Mouse (Mus musculus): ENCODE results near the gene Klhl12. TPM values are rescaled to one million over a fixed set of nuclear protein-coding genes. Genes with fewer than 3 reads are reported as not detected.

Gene Klhl12
- polyA plus RNA-seq, 1 experiment = 3.8 TPM

DNA sequence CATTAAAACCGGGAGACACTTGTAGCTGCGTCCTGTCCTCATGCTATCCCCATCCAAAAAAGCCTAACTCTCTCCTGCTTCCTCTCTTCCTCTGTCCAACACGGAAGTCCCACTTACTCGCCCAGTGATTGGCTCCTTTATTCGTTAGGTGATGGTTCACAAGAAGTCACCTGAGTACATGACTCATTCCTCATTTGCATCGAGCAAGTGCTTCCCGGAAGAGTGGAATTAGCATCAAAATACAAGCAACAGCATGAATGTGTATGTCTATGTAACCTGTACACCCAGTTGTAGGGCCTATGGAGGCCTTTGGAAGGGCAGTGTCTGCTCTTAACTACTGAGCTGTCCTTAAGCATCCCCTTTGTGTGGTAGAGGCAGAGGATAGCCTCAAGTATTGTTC, 36.9 kb downstream of the Klhl12 start:
- H3K4me3 ChIP-seq (ENCODE audit: insufficient read depth, low read length) = no peak overlapping the region
- no peak overlapping the region for H3K27ac ChIP-seq (ENCODE audit: insufficient read depth, low read depth, low read length)
- peaks cover 3% of the 10 kb centered on the region; the same call in 1 of the 2 replicates for H3K4me1 ChIP-seq (ENCODE audit: control insufficient read depth, insufficient read depth, low read length)
- TF ChIP-seq CTCF (IDR thresholded peaks at IDR 0.05; ENCODE audit: low read depth, low read length) (no peak), POLR2A (IDR thresholded peaks at IDR 0.05; ENCODE audit: borderline replicate concordance, low read depth, low read length) (no peak)

DNA sequence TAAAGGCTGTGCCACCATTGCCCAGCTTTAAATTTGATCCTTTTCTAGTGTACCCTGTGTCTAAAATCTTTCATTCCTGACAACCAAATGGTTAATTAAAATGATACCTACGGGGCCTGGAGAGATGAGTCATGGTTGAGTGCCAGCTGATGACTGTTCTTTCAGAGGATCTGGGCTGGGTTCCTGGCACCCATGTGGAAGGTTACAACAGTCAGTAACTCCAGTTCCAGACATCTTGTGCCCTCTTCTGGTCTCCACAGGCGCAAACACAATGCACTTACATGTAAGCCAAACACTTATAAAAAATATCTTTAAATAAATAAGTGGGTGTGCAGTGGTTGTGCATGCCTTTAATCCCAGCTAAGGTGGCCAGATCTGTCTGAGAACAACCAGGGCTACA, 38.2 kb downstream of the Klhl12 start:
- Histone ChIP-seq H3K4me1 (ENCODE audit: control insufficient read depth, insufficient read depth, low read length) (peaks cover 3% of the 10 kb centered on the region; the same call in 1 of the 2 replicates), H3K4me3 (ENCODE audit: insufficient read depth, low read length) (no peak overlapping the region), H3K27ac (ENCODE audit: insufficient read depth, low read depth, low read length) (no peak overlapping the region)
- no peak for TF ChIP-seq CTCF (IDR thresholded peaks at IDR 0.05; ENCODE audit: low read depth, low read length)
- TF ChIP-seq POLR2A (IDR thresholded peaks at IDR 0.05; ENCODE audit: borderline replicate concordance, low read depth, low read length) = no peak

DNA sequence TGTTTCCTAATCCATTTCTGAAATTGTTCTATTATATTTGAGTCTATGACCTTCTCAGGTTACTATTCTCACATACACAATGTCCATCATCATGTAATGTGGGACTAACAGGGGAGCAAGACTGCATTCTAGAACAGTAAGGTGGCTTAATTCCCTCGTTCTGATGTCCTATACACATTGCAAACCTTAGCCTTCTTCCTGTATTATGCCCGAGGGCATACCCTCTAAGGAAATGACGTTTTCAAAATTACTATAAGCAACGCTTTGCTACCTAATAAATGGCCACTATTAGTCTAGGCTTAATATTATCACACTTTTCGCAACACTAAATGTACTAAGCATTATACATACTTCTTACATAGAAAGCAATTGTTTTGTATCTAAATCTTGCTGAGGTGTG, 38.6 kb downstream of the Klhl12 start:
- Histone ChIP-seq H3K27ac (ENCODE audit: insufficient read depth, low read depth, low read length) (peak overlapping the region; percentile 74), H3K4me3 (ENCODE audit: insufficient read depth, low read length) (peak overlapping the region; percentile 77), H3K4me1 (ENCODE audit: control insufficient read depth, insufficient read depth, low read length) (peaks cover 3% of the 10 kb centered on the region; the same call in 1 of the 2 replicates)
- TF ChIP-seq POLR2A (IDR thresholded peaks at IDR 0.05; ENCODE audit: borderline replicate concordance, low read depth, low read length) (no peak), CTCF (IDR thresholded peaks at IDR 0.05; ENCODE audit: low read depth, low read length) (no peak)

DNA sequence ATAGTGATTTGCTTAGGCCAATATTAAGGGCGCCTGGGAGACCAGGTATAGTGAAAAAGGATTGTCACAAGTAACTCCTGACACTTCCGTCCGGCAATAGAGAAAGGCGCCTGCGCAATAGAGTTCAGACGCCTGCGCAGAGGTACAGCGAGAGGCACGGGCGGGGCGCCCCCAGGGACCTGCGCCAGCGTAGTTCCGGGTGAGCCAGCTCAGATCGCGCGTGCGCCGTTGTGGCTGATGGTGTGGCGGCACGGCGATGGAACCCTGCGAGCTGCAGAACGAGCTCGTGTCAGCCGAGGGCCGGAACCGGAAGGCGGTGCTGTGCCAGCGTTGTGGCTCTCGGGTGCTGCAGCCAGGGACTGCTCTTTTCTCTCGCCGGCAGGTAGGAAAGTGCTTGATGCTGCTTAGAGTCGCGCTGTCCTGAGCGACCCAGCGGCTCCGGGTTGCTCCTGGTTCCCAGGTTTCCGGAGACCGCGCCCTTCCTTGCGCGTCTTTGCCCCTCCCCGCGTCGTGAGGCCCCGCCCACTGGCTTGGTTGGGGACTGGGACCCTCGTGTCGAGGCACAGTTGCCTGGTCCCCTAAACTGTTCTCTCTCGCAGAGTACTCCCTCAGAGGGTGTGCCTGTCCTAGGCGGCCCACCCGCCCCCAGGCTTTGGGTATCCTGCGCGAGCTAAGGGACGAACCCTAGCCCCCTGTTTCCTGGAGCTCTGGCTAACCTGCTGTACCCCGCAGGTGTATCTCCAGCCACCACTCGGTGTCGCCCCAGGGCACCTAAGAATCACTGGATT, 39.3 kb downstream of the Klhl12 start, which contains the start of gene Rabif:
Gene Rabif, plus strand, starts transcription at position 221 of the 788 bp plus-strand sequence.
- Histone ChIP-seq H3K4me1 (ENCODE audit: control insufficient read depth, insufficient read depth, low read length) (peaks cover 3% of the 10 kb centered on the region; the same call in 1 of the 2 replicates), H3K4me3 (ENCODE audit: insufficient read depth, low read length) (peak within 1 kb of the TSS; percentile 77), H3K27ac (ENCODE audit: insufficient read depth, low read depth, low read length) (peak within 1 kb of the TSS; percentile 74)
- TF ChIP-seq POLR2A (IDR thresholded peaks at IDR 0.05; ENCODE audit: borderline replicate concordance, low read depth, low read length) (0 out of 2 replicates have a peak, but pooled peaks have one; percentile 6), CTCF (IDR thresholded peaks at IDR 0.05; ENCODE audit: low read depth, low read length) (no peak)

DNA sequence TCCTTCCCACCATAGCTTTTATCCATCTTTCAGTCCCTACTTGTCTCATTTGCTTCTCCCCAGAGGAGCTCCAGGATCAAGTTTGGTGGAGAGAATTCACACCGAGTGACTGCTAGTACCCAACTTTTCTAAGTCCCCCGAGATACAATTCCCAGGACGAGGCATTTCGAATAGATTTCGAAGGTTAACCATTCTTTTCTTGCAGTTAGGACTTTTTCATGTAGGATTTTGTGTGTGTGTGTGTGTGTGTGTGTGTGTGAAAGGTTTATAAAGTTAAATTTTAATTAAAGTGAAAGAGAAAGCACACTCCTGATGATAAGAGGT, 39.8 kb downstream of the Klhl12 start:
- Histone ChIP-seq H3K27ac (ENCODE audit: insufficient read depth, low read depth, low read length) (no peak overlapping the region), H3K4me3 (ENCODE audit: insufficient read depth, low read length) (peak overlapping the region; percentile 77), H3K4me1 (ENCODE audit: control insufficient read depth, insufficient read depth, low read length) (peaks cover 3% of the 10 kb centered on the region; the same call in 1 of the 2 replicates)
- TF ChIP-seq CTCF (IDR thresholded peaks at IDR 0.05; ENCODE audit: low read depth, low read length) = no peak

DNA sequence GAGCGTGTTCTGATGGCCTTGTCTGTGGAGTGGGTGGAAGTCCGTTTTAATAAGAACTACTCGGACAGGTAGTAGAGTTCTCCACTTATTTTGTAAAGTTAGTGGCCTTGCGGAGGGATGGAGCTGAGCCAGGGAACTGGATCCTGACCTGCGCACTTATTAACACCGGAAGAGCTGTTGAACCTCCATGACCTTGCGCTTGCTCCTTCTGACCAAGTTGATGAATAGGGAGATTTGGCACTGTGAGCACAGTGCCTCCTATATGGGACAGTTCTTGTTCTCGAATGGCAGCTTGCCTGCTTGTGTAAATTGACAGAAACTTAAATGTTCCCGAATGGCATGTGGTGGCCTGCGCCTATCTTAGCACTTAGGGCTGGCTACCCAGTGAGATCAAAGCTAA, 40.7 kb downstream of the Klhl12 start:
- Histone ChIP-seq H3K4me3 (ENCODE audit: insufficient read depth, low read length) (no peak overlapping the region), H3K4me1 (ENCODE audit: control insufficient read depth, insufficient read depth, low read length) (peaks cover 3% of the 10 kb centered on the region; the same call in 1 of the 2 replicates), H3K27ac (ENCODE audit: insufficient read depth, low read depth, low read length) (no peak overlapping the region)
- TF ChIP-seq POLR2A (IDR thresholded peaks at IDR 0.05; ENCODE audit: borderline replicate concordance, low read depth, low read length) = no peak
- no peak for TF ChIP-seq CTCF (IDR thresholded peaks at IDR 0.05; ENCODE audit: low read depth, low read length)

DNA sequence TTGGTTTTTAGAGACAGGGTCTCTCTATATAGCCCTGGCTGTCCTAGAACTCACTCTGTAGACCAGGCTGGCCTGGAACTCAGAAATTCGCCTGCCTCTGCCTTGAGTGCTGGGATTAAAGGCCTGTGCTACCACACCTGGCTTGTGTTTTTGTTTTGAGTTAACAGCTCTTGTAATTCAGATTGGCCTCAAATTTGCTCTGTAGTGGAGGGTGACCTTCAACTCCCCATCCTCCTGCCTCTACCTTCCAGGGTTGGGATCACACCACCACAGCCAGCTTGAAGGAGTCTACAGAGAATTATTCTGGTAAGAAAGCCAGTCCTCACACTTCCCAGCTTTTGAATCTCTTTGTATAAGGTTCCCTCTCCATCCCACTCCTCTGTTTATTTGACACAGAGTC, 45.6 kb downstream of the Klhl12 start:
- Histone ChIP-seq H3K27ac (ENCODE audit: insufficient read depth, low read depth, low read length) (no peak overlapping the region), H3K4me1 (ENCODE audit: control insufficient read depth, insufficient read depth, low read length) (peaks cover under 1% of the 10 kb centered on the region; the same call in 1 of the 2 replicates), H3K4me3 (ENCODE audit: insufficient read depth, low read length) (no peak overlapping the region)
- no peak for TF ChIP-seq CTCF (IDR thresholded peaks at IDR 0.05; ENCODE audit: low read depth, low read length)
- TF ChIP-seq POLR2A (IDR thresholded peaks at IDR 0.05; ENCODE audit: borderline replicate concordance, low read depth, low read length) = no peak

DNA sequence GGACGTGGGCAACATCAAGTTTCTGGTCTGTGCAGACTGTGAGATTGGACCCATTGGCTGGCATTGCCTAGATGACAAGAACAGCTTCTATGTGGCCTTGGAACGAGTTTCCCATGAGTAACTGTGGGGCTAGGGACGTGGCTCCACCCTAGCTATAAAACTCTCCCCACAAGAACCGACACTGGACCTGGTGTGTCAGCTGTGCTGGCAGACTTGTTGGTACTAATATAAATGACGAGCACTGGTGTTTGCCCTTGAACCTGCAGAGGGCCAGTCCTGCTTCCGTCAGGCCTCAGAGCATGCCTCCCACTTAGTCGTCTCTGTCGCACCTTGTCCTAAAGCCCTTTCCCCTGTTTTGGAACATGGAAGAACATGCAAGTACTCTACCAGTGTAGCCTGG, 50.9 kb downstream of the Klhl12 start:
- H3K27ac ChIP-seq (ENCODE audit: insufficient read depth, low read depth, low read length) = no peak overlapping the region
- TF ChIP-seq CTCF (IDR thresholded peaks at IDR 0.05; ENCODE audit: low read depth, low read length) = no peak
- no peak for TF ChIP-seq POLR2A (IDR thresholded peaks at IDR 0.05; ENCODE audit: borderline replicate concordance, low read depth, low read length)
- H3K4me1 ChIP-seq (ENCODE audit: control insufficient read depth, insufficient read depth, low read length) = no peaks in the 10 kb centered on the region
- H3K4me3 ChIP-seq (ENCODE audit: insufficient read depth, low read length) = no peak overlapping the region

DNA sequence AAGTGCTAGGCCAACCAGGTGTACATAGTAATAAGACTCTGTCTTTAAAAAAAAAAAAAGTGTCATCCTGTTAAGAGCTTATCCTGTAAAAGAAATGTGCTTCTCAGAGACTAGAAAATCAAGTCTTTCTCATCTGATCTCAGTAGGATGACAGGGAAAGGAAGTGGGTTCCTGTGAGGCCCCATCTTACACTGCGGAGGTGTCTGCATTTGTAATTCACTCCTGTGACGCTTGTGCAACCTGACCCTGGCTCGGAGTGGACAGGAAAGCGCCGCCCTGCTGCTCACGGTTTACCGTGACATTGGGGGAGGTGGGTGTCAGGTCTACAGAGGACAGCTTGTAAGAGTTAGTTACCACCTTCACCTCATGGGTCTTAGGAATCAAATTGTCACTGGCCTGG, 54.7 kb downstream of the Klhl12 start:
- peaks cover 5% of the 10 kb centered on the region for H3K4me1 ChIP-seq (ENCODE audit: control insufficient read depth, insufficient read depth, low read length)
- TF ChIP-seq POLR2A (IDR thresholded peaks at IDR 0.05; ENCODE audit: borderline replicate concordance, low read depth, low read length) (no peak), CTCF (IDR thresholded peaks at IDR 0.05; ENCODE audit: low read depth, low read length) (no peak)
- H3K27ac ChIP-seq (ENCODE audit: insufficient read depth, low read depth, low read length) = no peak overlapping the region
- no peak overlapping the region for H3K4me3 ChIP-seq (ENCODE audit: insufficient read depth, low read length)

DNA sequence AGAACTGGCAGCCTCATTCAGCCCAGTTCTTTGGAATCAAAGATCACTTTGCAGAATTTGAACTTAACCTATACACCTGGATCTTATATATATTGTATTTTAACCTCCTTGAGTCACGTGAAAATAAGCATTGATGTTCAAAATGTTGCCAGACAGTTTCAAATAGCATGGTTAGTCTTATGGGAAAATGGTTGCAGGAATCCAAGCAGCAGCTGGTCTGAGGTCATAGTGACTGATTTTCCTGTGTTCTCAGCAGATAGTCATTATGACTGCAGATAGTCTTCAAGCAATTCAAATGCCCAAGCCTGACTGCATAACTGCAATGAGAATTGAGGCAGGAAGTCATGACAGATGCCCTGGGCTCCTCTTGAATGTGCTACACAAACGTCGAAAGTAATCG, 56.9 kb downstream of the Klhl12 start:
- H3K27ac ChIP-seq (ENCODE audit: insufficient read depth, low read depth, low read length) = no peak overlapping the region
- no peak for TF ChIP-seq POLR2A (IDR thresholded peaks at IDR 0.05; ENCODE audit: borderline replicate concordance, low read depth, low read length)
- TF ChIP-seq CTCF (IDR thresholded peaks at IDR 0.05; ENCODE audit: low read depth, low read length) = no peak
- H3K4me1 ChIP-seq (ENCODE audit: control insufficient read depth, insufficient read depth, low read length) = peaks cover 5% of the 10 kb centered on the region
- H3K4me3 ChIP-seq (ENCODE audit: insufficient read depth, low read length) = no peak overlapping the region
